Mouse (Mus musculus) brain, embryonic 14.5 days (tissue): ENCODE measurements around the gene Adat1.

ENCODE experiments used
- CTCF ChIP-seq: fragments of 200-500 bp; IDR thresholded peaks from 2 replicates; pipeline ENCODE4 v1.5.1; 2012; ENCODE audit warnings: inconsistent platforms, mild to moderate bottlenecking, moderate library complexity, borderline replicate concordance; ENCODE audit not compliant: insufficient read depth, insufficient read length; ENCODE audit errors: extremely low read depth
- POLR2A ChIP-seq: fragments of 200-500 bp; IDR thresholded peaks from 2 replicates; pipeline ENCODE4 v1.6.1; 2012; ENCODE audit warnings: mild to moderate bottlenecking, inconsistent platforms, borderline replicate concordance; ENCODE audit not compliant: poor library complexity, insufficient read depth, insufficient read length, severe bottlenecking; ENCODE audit errors: extremely low read depth

GRCm38 (mm10) chr8:111982116-111982515 lies 10.0 kb downstream of the Adat1 start:
- TF ChIP-seq POLR2A, result no peak
- peak; percentile 13; the same call in 1 of the 2 replicates for TF ChIP-seq CTCF
